Mouse (Mus musculus): ENCODE results near the gene Insig2. TPM values are rescaled to one million over a fixed set of nuclear protein-coding genes. Genes with fewer than 3 reads are reported as not detected.

Gene Insig2
- total and polyA plus RNA-seq, 3 experiments, result 42.5 to 69.5 (median 55.0) TPM

DNA sequence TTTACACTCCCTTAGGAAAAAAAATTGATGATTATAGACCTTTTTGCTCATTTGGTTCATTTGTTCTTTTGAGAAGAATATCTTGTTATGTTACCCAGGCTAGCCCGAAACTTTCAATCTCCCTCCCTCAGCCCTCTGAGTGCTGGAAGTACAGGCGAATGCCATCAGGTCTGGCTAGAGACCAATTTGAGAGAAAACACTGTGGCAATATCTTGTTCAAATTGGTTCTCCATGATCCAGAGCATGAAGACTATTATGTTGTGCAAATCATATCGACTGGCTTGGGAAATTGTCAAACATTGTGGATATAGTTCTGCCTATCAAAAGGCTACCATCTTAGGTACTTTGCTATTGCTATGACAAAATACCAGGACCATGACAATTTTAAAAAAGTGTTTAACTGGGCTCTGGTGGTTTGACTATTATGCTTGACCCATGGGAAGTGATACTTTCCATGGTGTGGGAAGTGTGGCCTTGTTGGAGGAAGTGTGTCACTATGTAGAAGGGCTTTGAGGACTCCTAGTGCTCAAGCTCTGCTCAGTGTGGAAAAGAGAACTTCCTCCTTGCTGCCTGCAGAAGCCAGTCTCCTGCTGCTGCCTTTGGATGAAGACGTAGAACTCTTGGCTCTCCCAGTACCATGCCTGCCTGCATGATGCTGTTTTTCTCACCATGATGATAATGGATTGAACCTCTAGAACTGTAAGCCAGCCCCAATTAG, 1.8 kb upstream of the Insig2 start:
- Histone ChIP-seq H3K27ac (no peak overlapping the region), H3K4me1 (ENCODE audit: control insufficient read depth, insufficient read depth, low read length) (peaks cover 1% of the 10 kb centered on the region; the same call in 1 of the 2 replicates), H3K36me3 (ENCODE audit: control insufficient read depth, insufficient read depth, low read length) (no peaks in the 10 kb centered on the region), H3K27me3 (ENCODE audit: control insufficient read depth, insufficient read depth, low read length) (no peaks in the 10 kb centered on the region), H3K9ac (ENCODE audit: low read depth, low read length) (no peak overlapping the region), H3K79me2 (replicated peaks; ENCODE audit: control insufficient read depth, insufficient read depth, low read length) (no peaks in the 10 kb centered on the region), H3K4me3 (no peak overlapping the region)
- intact Hi-C loops (cut with DNase I), result no loop called here
- no peak for TF ChIP-seq EP300 (IDR thresholded peaks at IDR 0.05; ENCODE audit: insufficient read depth, low read depth, low read length)
- no peak for TF ChIP-seq POLR2A (IDR thresholded peaks at IDR 0.05; ENCODE audit: insufficient read depth, low read depth, low read length)
- TF ChIP-seq CTCF (IDR thresholded peaks at IDR 0.05), result no peak
- DNase-seq, result no peak
- WGBS, result 93% methylated on average over 4 of the region's 4 CpGs

- H3K4me1 ChIP-seq (ENCODE audit: control insufficient read depth, insufficient read depth, low read length), result peaks cover 3% of the 10 kb centered on the region; the same call in 1 of the 2 replicates
- H3K36me3 ChIP-seq (ENCODE audit: control insufficient read depth, insufficient read depth, low read length), result no peaks in the 10 kb centered on the region
- no peak overlapping the region for H3K27ac ChIP-seq
- no peak for TF ChIP-seq CTCF (IDR thresholded peaks at IDR 0.05)
- no peak for TF ChIP-seq EP300 (IDR thresholded peaks at IDR 0.05; ENCODE audit: insufficient read depth, low read depth, low read length)
- no peak for TF ChIP-seq POLR2A (IDR thresholded peaks at IDR 0.05; ENCODE audit: insufficient read depth, low read depth, low read length)
- H3K79me2 ChIP-seq (replicated peaks; ENCODE audit: control insufficient read depth, insufficient read depth, low read length), result no peaks in the 10 kb centered on the region
- no peak for DNase-seq
- H3K27me3 ChIP-seq (ENCODE audit: control insufficient read depth, insufficient read depth, low read length), result no peaks in the 10 kb centered on the region
- no peak overlapping the region for H3K4me3 ChIP-seq
- WGBS, result 100% methylated on average over 2 of the region's 2 CpGs
- intact Hi-C loops (cut with DNase I), result no loop called here
- no peak overlapping the region for H3K9ac ChIP-seq (ENCODE audit: low read depth, low read length)
Measured at GRCm38 (mm10) chr1:121330621-121331020, 1.8 kb downstream of the Insig2 start.

DNA sequence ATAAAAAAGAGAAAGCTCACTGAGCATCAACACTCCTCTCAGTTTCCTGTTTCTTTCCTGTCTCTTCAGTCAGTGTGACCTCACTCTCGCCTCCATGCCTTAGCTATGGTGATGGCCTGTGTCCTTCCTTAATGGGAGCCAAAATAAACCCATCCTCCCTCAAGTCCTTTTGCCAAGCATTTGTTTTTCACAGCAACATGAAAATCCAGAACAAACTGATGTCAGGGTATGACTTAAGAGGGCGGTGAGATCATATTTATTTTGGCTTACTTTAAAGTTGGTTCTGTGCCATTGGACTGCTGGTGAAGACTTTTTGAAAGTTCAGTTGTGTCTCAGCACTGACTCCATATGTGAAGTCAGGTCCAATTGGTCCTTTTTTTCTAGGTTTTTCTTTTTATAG, 3.0 kb downstream of the Insig2 start:
- Histone ChIP-seq H3K4me3 (no peak overlapping the region), H3K9ac (ENCODE audit: low read depth, low read length) (no peak overlapping the region), H3K36me3 (ENCODE audit: control insufficient read depth, insufficient read depth, low read length) (no peaks in the 10 kb centered on the region; the same call in 1 of the 2 replicates), H3K4me1 (ENCODE audit: control insufficient read depth, insufficient read depth, low read length) (peaks cover 3% of the 10 kb centered on the region; the same call in 1 of the 2 replicates), H3K79me2 (replicated peaks; ENCODE audit: control insufficient read depth, insufficient read depth, low read length) (no peaks in the 10 kb centered on the region), H3K27ac (peak overlapping the region; percentile 96; the same call in 1 of the 2 replicates), H3K27me3 (ENCODE audit: control insufficient read depth, insufficient read depth, low read length) (no peaks in the 10 kb centered on the region)
- TF ChIP-seq POLR2A (IDR thresholded peaks at IDR 0.05; ENCODE audit: insufficient read depth, low read depth, low read length) (no peak), EP300 (IDR thresholded peaks at IDR 0.05; ENCODE audit: insufficient read depth, low read depth, low read length) (0 out of 2 replicates have a peak, but pooled peaks have one; percentile 18)
- peak in 1 of 2 experiments; percentile 46 for DNase-seq
- 29% methylated on average over 2 of the region's 2 CpGs for WGBS
- intact Hi-C loops (cut with DNase I), result loop anchor here (5.0 kb wide), 2 partner anchors 232 to 238 kb away; partner anchors contain the start of gene Ddx18

DNA sequence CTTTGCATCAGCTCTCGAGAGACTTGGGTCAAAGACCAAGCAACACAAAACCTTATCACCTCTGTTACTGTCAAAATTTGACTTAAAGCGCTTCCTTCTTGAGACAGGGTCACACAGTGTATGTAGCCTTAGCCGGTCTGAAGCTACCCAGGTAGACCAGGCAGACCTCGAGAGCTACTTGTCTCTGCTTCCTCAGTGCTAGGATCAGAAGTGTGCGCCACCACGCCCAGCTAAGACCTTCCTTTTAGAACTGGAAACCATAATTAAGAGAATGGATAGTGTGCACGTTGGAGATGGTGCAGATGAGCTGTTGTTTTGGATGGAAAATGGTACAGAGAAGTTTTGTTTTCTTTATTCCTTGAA, 4.2 kb downstream of the Insig2 start:
- TF ChIP-seq EP300 (IDR thresholded peaks at IDR 0.05; ENCODE audit: insufficient read depth, low read depth, low read length) (no peak), CTCF (IDR thresholded peaks at IDR 0.05) (no peak), POLR2A (IDR thresholded peaks at IDR 0.05; ENCODE audit: insufficient read depth, low read depth, low read length) (no peak)
- Histone ChIP-seq H3K27me3 (ENCODE audit: control insufficient read depth, insufficient read depth, low read length) (no peaks in the 10 kb centered on the region), H3K27ac (peak overlapping the region; percentile 96), H3K9ac (ENCODE audit: low read depth, low read length) (peak overlapping the region; percentile 65), H3K4me1 (ENCODE audit: control insufficient read depth, insufficient read depth, low read length) (peaks cover 3% of the 10 kb centered on the region), H3K79me2 (replicated peaks; ENCODE audit: control insufficient read depth, insufficient read depth, low read length) (no peaks in the 10 kb centered on the region), H3K4me3 (peak overlapping the region; percentile 76), H3K36me3 (ENCODE audit: control insufficient read depth, insufficient read depth, low read length) (no peaks in the 10 kb centered on the region; the same call in 1 of the 2 replicates)
- intact Hi-C loops (cut with DNase I), result loop anchor here (5.0 kb wide), 2 partner anchors 231 to 239 kb away; partner anchors contain the start of gene Ddx18
- no peak for DNase-seq
- 2% methylated on average over 7 of the region's 7 CpGs for WGBS

GRCm38 (mm10) chr1:121327344-121328192, 4.8 kb downstream of the Insig2 start:
- H3K27ac ChIP-seq, result peak overlapping the region; percentile 96
- TF ChIP-seq EP300 (IDR thresholded peaks at IDR 0.05; ENCODE audit: insufficient read depth, low read depth, low read length) (0 out of 2 replicates have a peak, but pooled peaks have one; percentile 56), CTCF (IDR thresholded peaks at IDR 0.05) (peak; percentile 34), POLR2A (IDR thresholded peaks at IDR 0.05; ENCODE audit: insufficient read depth, low read depth, low read length) (peak; percentile 89)
- H3K27me3 ChIP-seq (ENCODE audit: control insufficient read depth, insufficient read depth, low read length), result no peaks in the 10 kb centered on the region
- intact Hi-C loops (cut with DNase I), result loop anchor here (2.0 to 5.0 kb wide), 3 partner anchors 103 to 240 kb away; partner anchors contain the start of genes Ccdc93 and Ddx18
- peaks cover 3% of the 10 kb centered on the region for H3K4me1 ChIP-seq (ENCODE audit: control insufficient read depth, insufficient read depth, low read length)
- WGBS, result under 1% methylated on average over 55 of the region's 55 CpGs
- H3K79me2 ChIP-seq (replicated peaks; ENCODE audit: control insufficient read depth, insufficient read depth, low read length), result no peaks in the 10 kb centered on the region
- H3K9ac ChIP-seq (ENCODE audit: low read depth, low read length), result peak overlapping the region; percentile 65
- H3K4me3 ChIP-seq, result peak overlapping the region; percentile 76
- H3K36me3 ChIP-seq (ENCODE audit: control insufficient read depth, insufficient read depth, low read length), result no peaks in the 10 kb centered on the region; the same call in 1 of the 2 replicates
- DNase-seq, result peak; percentile 96
